Mouse (Mus musculus) limb, embryonic 14.5 days (tissue): ENCODE data around the gene Inpp5d. TPM values are rescaled to one million over a fixed set of nuclear protein-coding genes. Genes with fewer than 3 reads are reported as not detected.
"Not testable (repeated sequence)": the region's sequence is repeated elsewhere in the genome, so short reads cannot be mapped to it uniquely, and the experiment has no call there.

Experiments
- ATAC-seq: fragments of 200-750 bp; cut with Nextera tagmentation; 2 replicates; pipeline ENCODE4 v1.8.0; 2017; ENCODE audit warnings: low read depth, moderate number of reproducible peaks, moderate TSS enrichment; ENCODE audit not compliant: low FRiP score
- DNase-seq: peaks from one replicate; pipeline ENCODE4 v3.0.0-alpha.2; 2015; ENCODE audit warnings: low spot score
- H3K27ac ChIP-seq: fragments of 300-500 bp; sonication (generic); replicated peaks from 2 replicates; pipeline ENCODE4 v1.5.1; 2014; ENCODE audit warnings: low read depth, mild to moderate bottlenecking, low read length, moderate library complexity, mixed read lengths
- H3K27me3 ChIP-seq: fragments of 300-500 bp; sonication (generic); 2 replicates; pipeline ENCODE4 v1.6.1; 2014; ENCODE audit warnings: low read length, mixed read lengths; ENCODE audit not compliant: control insufficient read depth, insufficient read depth
- H3K36me3 ChIP-seq: fragments of 300-500 bp; sonication (generic); 2 replicates; pipeline ENCODE4 v1.6.1; 2014; ENCODE audit warnings: mild to moderate bottlenecking, low read length, moderate library complexity, mixed read lengths; ENCODE audit not compliant: control insufficient read depth, insufficient read depth
- H3K4me1 ChIP-seq: fragments of 300-500 bp; sonication (generic); 2 replicates; pipeline ENCODE4 v1.6.1; 2014; ENCODE audit warnings: antibody characterized with exemption, low read length, mixed read lengths; ENCODE audit not compliant: control insufficient read depth, insufficient read depth
- H3K4me2 ChIP-seq: fragments of 300-500 bp; sonication (generic); replicated peaks from 2 replicates; pipeline ENCODE4 v1.6.1; 2014; ENCODE audit warnings: low read depth, mild to moderate bottlenecking, low read length, moderate library complexity; ENCODE audit not compliant: severe bottlenecking
- H3K4me3 ChIP-seq: fragments of 300-500 bp; sonication (generic); replicated peaks from 2 replicates; pipeline ENCODE4 v1.5.1; 2014; ENCODE audit warnings: low read length
- H3K9ac ChIP-seq: fragments of 300-500 bp; sonication (generic); 2 replicates; pipeline ENCODE4 v1.6.1; 2014; ENCODE audit warnings: mild to moderate bottlenecking, low read depth, low read length, moderate library complexity; ENCODE audit not compliant: severe bottlenecking
- H3K9me3 ChIP-seq: fragments of 300-500 bp; sonication (generic); 2 replicates; pipeline ENCODE4 v1.6.1; 2016; ENCODE audit warnings: low read length; ENCODE audit not compliant: control insufficient read depth
- POLR2A ChIP-seq: fragments of 200-500 bp; IDR thresholded peaks from 2 replicates; pipeline ENCODE4 v1.8.0; 2012; ENCODE audit warnings: inconsistent platforms, mild to moderate bottlenecking, moderate library complexity, borderline replicate concordance; ENCODE audit not compliant: insufficient read depth, insufficient read length; ENCODE audit errors: extremely low read depth
- WGBS: fragments of 180-500 bp; shearing (Covaris S2); extraction: QIAGEN DNeasy Blood & Tissue Kit; methylation state at CpG from one replicate; pipeline ENCODE4 v1.1.7; 2014; 5-methylcytosine and 5-hydroxymethylcytosine counted together
- polyA plus RNA-seq, 2 experiments: library from polyadenylated mRNA; depleted of rRNA in 1 of 2; stranded (reverse) in 1 of 2; unstranded in 1 of 2; fragments of >200 nt; fragmentation: Nextera tagmentation in 1 of 2; extraction: Ambion mirVana in 1 of 2; gene quantifications; 2 replicates each; pipeline versions ENCODE4 v1.2.1 to v1.2.3; 2012 to 2014

Gene Inpp5d
- polyA plus RNA-seq, 2 experiments = 5.9 to 9.7 TPM

- WGBS = 65% methylated on average over 6 of the region's 6 CpGs
- no peak for TF ChIP-seq POLR2A
- no peaks in the 10 kb centered on the region for H3K27me3 ChIP-seq
- no peak overlapping the region for H3K4me2 ChIP-seq
- no peak overlapping the region for H3K4me3 ChIP-seq
- no peak for DNase-seq
- H3K36me3 ChIP-seq = no peaks in the 10 kb centered on the region
- H3K4me1 ChIP-seq = no peaks in the 10 kb centered on the region
- H3K9me3 ChIP-seq = no peaks in the 10 kb centered on the region
- H3K27ac ChIP-seq = no peak overlapping the region
- ATAC-seq = no peak
- H3K9ac ChIP-seq = no peak overlapping the region
These were observed 55.9 kb downstream of the Inpp5d start for GRCm38 (mm10) chr1:87676006-87676405.

GRCm38 (mm10) chr1:87679089-87679488 lies 59.0 kb downstream of the Inpp5d start:
- no peaks in the 10 kb centered on the region for H3K4me1 ChIP-seq
- 79% methylated on average over 5 of the region's 5 CpGs for WGBS
- H3K9ac ChIP-seq = no peak overlapping the region
- H3K9me3 ChIP-seq = no peaks in the 10 kb centered on the region
- no peak for TF ChIP-seq POLR2A
- H3K36me3 ChIP-seq = no peaks in the 10 kb centered on the region
- H3K27ac ChIP-seq = no peak overlapping the region
- DNase-seq (no peak), ATAC-seq (no peak)
- no peak overlapping the region for H3K4me3 ChIP-seq
- no peak overlapping the region for H3K4me2 ChIP-seq
- H3K27me3 ChIP-seq = no peaks in the 10 kb centered on the region

- no peaks in the 10 kb centered on the region for H3K27me3 ChIP-seq
- no peaks in the 10 kb centered on the region for H3K9me3 ChIP-seq
- no peak overlapping the region for H3K27ac ChIP-seq
- no peaks in the 10 kb centered on the region for H3K36me3 ChIP-seq
- 81% methylated on average over 4 of the region's 4 CpGs for WGBS
- no peak for ATAC-seq
- no peak for DNase-seq
- H3K4me1 ChIP-seq = no peaks in the 10 kb centered on the region
- no peak for TF ChIP-seq POLR2A
- H3K4me2 ChIP-seq = no peak overlapping the region
- H3K4me3 ChIP-seq = no peak overlapping the region
- no peak overlapping the region for H3K9ac ChIP-seq
These were observed 60.8 kb downstream of the Inpp5d start for GRCm38 (mm10) chr1:87680950-87681349.

GRCm38 (mm10) chr1:87682473-87682872 lies 62.4 kb downstream of the Inpp5d start:
- 76% methylated on average over 7 of the region's 7 CpGs for WGBS
- DNase-seq, ATAC-seq, H3K36me3 ChIP-seq, H3K9me3 ChIP-seq, H3K27me3 ChIP-seq, H3K27ac ChIP-seq, H3K4me3 ChIP-seq, H3K9ac ChIP-seq, H3K4me2 ChIP-seq, H3K4me1 ChIP-seq: not testable (repeated sequence)

- Histone ChIP-seq H3K9ac (no peak overlapping the region), H3K9me3 (no peaks in the 10 kb centered on the region), H3K27me3 (no peaks in the 10 kb centered on the region), H3K4me1 (no peaks in the 10 kb centered on the region), H3K27ac (no peak overlapping the region), H3K36me3 (no peaks in the 10 kb centered on the region), H3K4me3 (no peak overlapping the region), H3K4me2 (no peak overlapping the region)
- no peak for TF ChIP-seq POLR2A
- ATAC-seq = no peak
- 95% methylated on average over 5 of the region's 5 CpGs for WGBS
- no peak for DNase-seq
These were observed 64.0 kb downstream of the Inpp5d start for GRCm38 (mm10) chr1:87684071-87684470.

GRCm38 (mm10) chr1:87684791-87685190 lies 64.7 kb downstream of the Inpp5d start:
- no peak for TF ChIP-seq POLR2A
- no peak for DNase-seq
- Histone ChIP-seq H3K27me3 (no peaks in the 10 kb centered on the region), H3K4me3 (no peak overlapping the region), H3K27ac (no peak overlapping the region), H3K4me2 (no peak overlapping the region), H3K9me3 (no peaks in the 10 kb centered on the region), H3K4me1 (no peaks in the 10 kb centered on the region), H3K36me3 (no peaks in the 10 kb centered on the region), H3K9ac (no peak overlapping the region)
- WGBS = 89% methylated on average over 3 of the region's 3 CpGs
- ATAC-seq = no peak
